Mouse (Mus musculus): ENCODE data around the gene Sox12. TPM values are rescaled to one million over a fixed set of nuclear protein-coding genes. Genes with fewer than 3 reads are reported as not detected.

Sox12 gene
- 13.1 TPM for polyA plus RNA-seq (2014; fragmentation: Illumina TruSeq; extraction: RNeasy Lipid Tissue Mini Kit (QIAGEN cat#74804); ENCODE audit: low read depth, low replicate concordance)

GRCm38 (mm10) chr2:152397680-152398435 is at the start of gene Sox12:
TSS of gene Sox12 (minus strand) at chr2:152398063.

DNA sequence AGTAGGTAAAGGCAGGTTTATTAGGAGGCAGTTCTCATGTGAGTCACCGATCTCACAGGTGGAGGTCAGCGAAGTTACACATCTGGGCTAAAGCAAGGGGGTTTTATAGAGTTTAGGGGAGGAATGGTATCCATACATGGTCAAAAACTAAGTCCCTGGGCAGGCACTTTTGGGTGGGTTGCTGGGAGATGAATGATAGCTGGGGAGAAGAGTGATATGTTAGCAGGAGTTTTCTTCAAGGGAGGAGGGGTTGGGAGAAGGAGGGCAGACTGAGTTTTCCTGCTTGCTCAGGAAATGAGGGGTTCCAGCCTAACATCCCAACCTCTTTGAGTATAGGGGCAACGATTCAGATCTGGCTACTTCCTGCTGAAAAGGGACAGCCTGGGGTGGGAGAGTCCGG is 17.4 kb upstream of the Sox12 start, which contains the start of gene 6820408C15Rik:
Gene 6820408C15Rik, plus strand, starts transcription at position 301 of the 400 bp plus-strand sequence.

DNA sequence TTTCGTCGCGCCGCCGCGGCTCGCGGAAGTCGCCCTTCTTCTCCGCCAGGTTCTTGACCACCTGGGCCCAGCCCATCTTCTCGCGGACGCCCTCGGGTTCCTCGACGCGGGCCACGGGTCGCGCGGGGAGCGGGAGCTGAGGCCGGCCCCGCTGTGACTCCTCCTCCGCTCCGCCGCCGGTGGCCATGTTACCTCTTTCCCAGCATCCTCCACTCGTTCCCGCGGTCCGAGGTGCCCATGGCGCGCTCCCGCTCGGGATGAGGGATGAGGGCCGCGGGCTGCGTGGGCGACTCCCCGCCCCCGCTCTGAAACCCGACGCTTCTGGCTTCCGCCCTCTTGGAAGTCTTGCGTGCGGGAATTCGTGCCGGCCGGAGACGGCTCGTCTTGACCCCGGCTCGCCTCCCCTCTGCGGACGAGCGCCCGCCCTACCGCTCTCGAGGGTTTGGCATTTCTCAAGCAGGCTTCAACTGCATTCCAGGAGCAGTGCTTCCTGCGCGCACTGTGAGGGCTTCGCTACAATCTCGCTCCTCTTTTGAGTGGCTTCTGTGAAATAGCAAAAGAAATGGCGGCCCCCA is 16.8 kb upstream of the Sox12 start, which contains the start of gene Zcchc3:
Gene Zcchc3, minus strand, starts transcription at position 437 of the 575 bp plus-strand sequence.

DNA sequence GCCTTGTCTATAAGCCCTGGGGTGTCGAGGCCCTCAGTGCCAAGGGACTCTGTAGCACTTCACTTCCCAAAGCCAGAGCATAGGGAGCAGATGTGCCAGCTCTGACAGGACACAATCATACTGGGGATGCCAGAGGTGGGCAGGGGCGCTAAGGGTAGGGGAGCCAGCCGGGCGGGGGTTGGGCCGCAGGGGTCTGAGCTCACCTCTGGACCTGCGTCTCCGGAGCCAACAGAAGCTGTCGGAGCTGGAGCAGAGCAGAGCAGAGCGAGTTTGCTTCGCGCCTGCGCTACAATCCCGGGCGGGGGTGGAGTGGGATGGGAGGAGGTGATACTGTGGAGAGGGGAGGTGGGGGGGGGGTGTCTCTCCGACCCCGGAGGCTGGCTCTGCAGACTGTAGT is 21.5 kb downstream of the Sox12 start, which contains the start of gene Nrsn2:
Gene Nrsn2, minus strand, starts transcription at position 294 of the 397 bp plus-strand sequence.

Other genes with a start within 250 kb of the Sox12 start
- gene Csnk2a1, start 171.2 kb downstream of the Sox12 start, polyA plus RNA-seq (2014; fragmentation: Illumina TruSeq; extraction: RNeasy Lipid Tissue Mini Kit (QIAGEN cat#74804); ENCODE audit: low read depth, low replicate concordance), result 53.3 TPM
- gene Tbc1d20, start 104.2 kb downstream of the Sox12 start, polyA plus RNA-seq (2014; fragmentation: Illumina TruSeq; extraction: RNeasy Lipid Tissue Mini Kit (QIAGEN cat#74804); ENCODE audit: low read depth, low replicate concordance), result 64.9 TPM
- 61.0 TPM for gene Rbck1, start 65.4 kb downstream of the Sox12 start, polyA plus RNA-seq (2014; fragmentation: Illumina TruSeq; extraction: RNeasy Lipid Tissue Mini Kit (QIAGEN cat#74804); ENCODE audit: low read depth, low replicate concordance)
- gene Trib3, start 54.0 kb downstream of the Sox12 start, polyA plus RNA-seq (2014; fragmentation: Illumina TruSeq; extraction: RNeasy Lipid Tissue Mini Kit (QIAGEN cat#74804); ENCODE audit: low read depth, low replicate concordance), result 3.1 TPM
- gene Nrsn2, start 21.4 kb downstream of the Sox12 start, polyA plus RNA-seq (2014; fragmentation: Illumina TruSeq; extraction: RNeasy Lipid Tissue Mini Kit (QIAGEN cat#74804); ENCODE audit: low read depth, low replicate concordance), result not detected
- 6.4 TPM for gene Zcchc3, start 17.0 kb upstream of the Sox12 start, polyA plus RNA-seq (2014; fragmentation: Illumina TruSeq; extraction: RNeasy Lipid Tissue Mini Kit (QIAGEN cat#74804); ENCODE audit: low read depth, low replicate concordance)
- 7.5 TPM for gene 6820408C15Rik, start 17.5 kb upstream of the Sox12 start, polyA plus RNA-seq (2014; fragmentation: Illumina TruSeq; extraction: RNeasy Lipid Tissue Mini Kit (QIAGEN cat#74804); ENCODE audit: low read depth, low replicate concordance)
- gene Defb23, start 66.6 kb upstream of the Sox12 start, polyA plus RNA-seq (2014; fragmentation: Illumina TruSeq; extraction: RNeasy Lipid Tissue Mini Kit (QIAGEN cat#74804); ENCODE audit: low read depth, low replicate concordance), result 773 TPM
- gene Defb20, start 79.0 kb upstream of the Sox12 start, polyA plus RNA-seq (2014; fragmentation: Illumina TruSeq; extraction: RNeasy Lipid Tissue Mini Kit (QIAGEN cat#74804); ENCODE audit: low read depth, low replicate concordance), result 5,596 TPM
- 725 TPM for gene Defb22, start 92.1 kb upstream of the Sox12 start, polyA plus RNA-seq (2014; fragmentation: Illumina TruSeq; extraction: RNeasy Lipid Tissue Mini Kit (QIAGEN cat#74804); ENCODE audit: low read depth, low replicate concordance)
- 117 TPM for gene Defb26, start 113.6 kb upstream of the Sox12 start, polyA plus RNA-seq (2014; fragmentation: Illumina TruSeq; extraction: RNeasy Lipid Tissue Mini Kit (QIAGEN cat#74804); ENCODE audit: low read depth, low replicate concordance)
- gene Defb28, start 120.2 kb upstream of the Sox12 start, polyA plus RNA-seq (2014; fragmentation: Illumina TruSeq; extraction: RNeasy Lipid Tissue Mini Kit (QIAGEN cat#74804); ENCODE audit: low read depth, low replicate concordance), result 1,277 TPM
- gene Defb29, start 142.0 kb upstream of the Sox12 start, polyA plus RNA-seq (2014; fragmentation: Illumina TruSeq; extraction: RNeasy Lipid Tissue Mini Kit (QIAGEN cat#74804); ENCODE audit: low read depth, low replicate concordance), result 321 TPM
- gene Gm17416, start 171.3 kb upstream of the Sox12 start, polyA plus RNA-seq (2014; fragmentation: Illumina TruSeq; extraction: RNeasy Lipid Tissue Mini Kit (QIAGEN cat#74804); ENCODE audit: low read depth, low replicate concordance), result 2,150 TPM
- 719 TPM for gene Defb21, start 174.7 kb upstream of the Sox12 start, polyA plus RNA-seq (2014; fragmentation: Illumina TruSeq; extraction: RNeasy Lipid Tissue Mini Kit (QIAGEN cat#74804); ENCODE audit: low read depth, low replicate concordance)
- 22.8 TPM for gene Defb19, start 182.2 kb upstream of the Sox12 start, polyA plus RNA-seq (2014; fragmentation: Illumina TruSeq; extraction: RNeasy Lipid Tissue Mini Kit (QIAGEN cat#74804); ENCODE audit: low read depth, low replicate concordance)
- 531 TPM for gene Defb45, start 201.3 kb upstream of the Sox12 start, polyA plus RNA-seq (2014; fragmentation: Illumina TruSeq; extraction: RNeasy Lipid Tissue Mini Kit (QIAGEN cat#74804); ENCODE audit: low read depth, low replicate concordance)
- 6.9 TPM for gene Defb36, start 206.3 kb upstream of the Sox12 start, polyA plus RNA-seq (2014; fragmentation: Illumina TruSeq; extraction: RNeasy Lipid Tissue Mini Kit (QIAGEN cat#74804); ENCODE audit: low read depth, low replicate concordance)
- gene Defb25, start 225.0 kb upstream of the Sox12 start, polyA plus RNA-seq (2014; fragmentation: Illumina TruSeq; extraction: RNeasy Lipid Tissue Mini Kit (QIAGEN cat#74804); ENCODE audit: low read depth, low replicate concordance), result 4,016 TPM
- gene Rem1, start 228.9 kb upstream of the Sox12 start, polyA plus RNA-seq (2014; fragmentation: Illumina TruSeq; extraction: RNeasy Lipid Tissue Mini Kit (QIAGEN cat#74804); ENCODE audit: low read depth, low replicate concordance), result 42.9 TPM

Measured in adipose tissue, adult 10 weeks (tissue).